Mouse (Mus musculus): ENCODE measurements around the gene Trim14. TPM values are rescaled to one million over a fixed set of nuclear protein-coding genes. Genes with fewer than 3 reads are reported as not detected.

The Trim14 gene
- polyA plus RNA-seq, 1 experiment from 2014 or later, result 4.5 TPM

DNA sequence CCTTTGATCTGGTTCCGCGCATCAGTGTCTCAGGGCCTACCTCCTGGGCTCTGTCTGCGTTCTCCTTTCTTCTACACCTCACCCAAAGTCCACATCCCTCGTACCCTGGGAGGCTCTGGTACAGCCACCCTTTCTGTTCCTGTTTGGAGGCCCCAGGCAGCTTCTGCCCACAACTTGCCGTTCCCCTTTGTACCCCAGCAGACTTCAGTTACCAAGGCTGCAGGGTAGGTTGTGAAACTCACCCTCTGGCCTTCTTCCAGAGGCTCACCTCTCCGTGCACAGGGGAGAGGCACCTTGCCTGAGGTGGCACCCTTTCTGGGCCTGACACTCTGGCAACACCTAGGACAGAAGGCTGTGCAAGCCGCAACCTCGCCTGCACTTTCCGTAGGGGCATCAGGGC lies 19.8 kb upstream of the Trim14 start:
- 51% methylated on average over 9 of the region's 9 CpGs for WGBS
- Histone ChIP-seq H3K27ac (replicated peaks) (peak overlapping the region; percentile 84), H3K9me3 (ENCODE audit: control insufficient read depth, low read length) (no peaks in the 10 kb centered on the region), H3K4me1 (replicated peaks; ENCODE audit: control insufficient read depth, insufficient read depth) (0 out of 2 replicates have a peak, but pooled peaks cover 2% of the 10 kb centered on the region), H3K27me3 (ENCODE audit: control insufficient read depth, insufficient read depth, low read length) (no peaks in the 10 kb centered on the region), H3K4me3 (ENCODE audit: low read depth, low read length) (no peak overlapping the region), H3K9ac (ENCODE audit: low read length) (no peak overlapping the region), H3K36me3 (ENCODE audit: control insufficient read depth, insufficient read depth, low read length) (no peaks in the 10 kb centered on the region), H3K4me2 (replicated peaks; ENCODE audit: low read depth) (no peak overlapping the region)
- ATAC-seq (ENCODE audit: low FRiP score, low TSS enrichment) (peak; percentile 54), DNase-seq (ENCODE audit: low spot score) (peak; percentile 81)
- TF ChIP-seq EP300 (optimal IDR thresholded peaks at IDR 0.05) (no peak), CTCF (IDR thresholded peaks at IDR 0.05; ENCODE audit: low read depth) (no peak)

- H3K27me3 ChIP-seq (ENCODE audit: control insufficient read depth, insufficient read depth, low read length), result no peaks in the 10 kb centered on the region
- DNase-seq (ENCODE audit: low spot score) (no peak), ATAC-seq (ENCODE audit: low FRiP score, low TSS enrichment) (peak; percentile 13)
- no peak overlapping the region for H3K4me3 ChIP-seq (ENCODE audit: low read depth, low read length)
- 61% methylated on average over 10 of the region's 10 CpGs for WGBS
- H3K4me1 ChIP-seq (replicated peaks; ENCODE audit: control insufficient read depth, insufficient read depth), result 0 out of 2 replicates have a peak, but pooled peaks cover 2% of the 10 kb centered on the region
- no peak overlapping the region for H3K4me2 ChIP-seq (replicated peaks; ENCODE audit: low read depth)
- H3K9ac ChIP-seq (ENCODE audit: low read length), result peak overlapping the region; percentile 23; the same call in 1 of the 2 replicates
- no peak for TF ChIP-seq CTCF (IDR thresholded peaks at IDR 0.05; ENCODE audit: low read depth)
- TF ChIP-seq EP300 (optimal IDR thresholded peaks at IDR 0.05), result no peak
- peak overlapping the region; percentile 80 for H3K27ac ChIP-seq (replicated peaks)
- no peaks in the 10 kb centered on the region for H3K36me3 ChIP-seq (ENCODE audit: control insufficient read depth, insufficient read depth, low read length)
- no peaks in the 10 kb centered on the region for H3K9me3 ChIP-seq (ENCODE audit: control insufficient read depth, low read length)
These were observed 18.5 kb upstream of the Trim14 start for GRCm38 (mm10) chr4:46554295-46555069.

- Histone ChIP-seq H3K27me3 (ENCODE audit: control insufficient read depth, insufficient read depth, low read length) (no peaks in the 10 kb centered on the region), H3K9ac (ENCODE audit: low read length) (no peak overlapping the region), H3K27ac (replicated peaks) (peak overlapping the region; percentile 80), H3K4me1 (replicated peaks; ENCODE audit: control insufficient read depth, insufficient read depth) (0 out of 2 replicates have a peak, but pooled peaks cover 2% of the 10 kb centered on the region), H3K4me2 (replicated peaks; ENCODE audit: low read depth) (no peak overlapping the region), H3K36me3 (ENCODE audit: control insufficient read depth, insufficient read depth, low read length) (no peaks in the 10 kb centered on the region), H3K9me3 (ENCODE audit: control insufficient read depth, low read length) (no peaks in the 10 kb centered on the region), H3K4me3 (ENCODE audit: low read depth, low read length) (no peak overlapping the region)
- ATAC-seq (ENCODE audit: low FRiP score, low TSS enrichment), result peak; percentile 77
- DNase-seq (ENCODE audit: low spot score), result peak; percentile 93
- no peak for TF ChIP-seq CTCF (IDR thresholded peaks at IDR 0.05; ENCODE audit: low read depth)
- TF ChIP-seq EP300 (optimal IDR thresholded peaks at IDR 0.05), result no peak
- 25% methylated on average over 1 of the region's 1 CpGs for WGBS
These were observed 17.9 kb upstream of the Trim14 start for GRCm38 (mm10) chr4:46553864-46554263.

GRCm38 (mm10) chr4:46550406-46550805 lies 14.5 kb upstream of the Trim14 start:
- Histone ChIP-seq H3K9me3 (ENCODE audit: control insufficient read depth, low read length) (no peaks in the 10 kb centered on the region), H3K27me3 (ENCODE audit: control insufficient read depth, insufficient read depth, low read length) (no peaks in the 10 kb centered on the region), H3K36me3 (ENCODE audit: control insufficient read depth, insufficient read depth, low read length) (no peaks in the 10 kb centered on the region), H3K4me3 (ENCODE audit: low read depth, low read length) (no peak overlapping the region), H3K4me1 (replicated peaks; ENCODE audit: control insufficient read depth, insufficient read depth) (0 out of 2 replicates have a peak, but pooled peaks cover 2% of the 10 kb centered on the region), H3K27ac (replicated peaks) (no peak overlapping the region), H3K9ac (ENCODE audit: low read length) (no peak overlapping the region), H3K4me2 (replicated peaks; ENCODE audit: low read depth) (no peak overlapping the region)
- WGBS, result 61% methylated on average over 8 of the region's 8 CpGs
- ATAC-seq (ENCODE audit: low FRiP score, low TSS enrichment), result no peak
- no peak for TF ChIP-seq CTCF (IDR thresholded peaks at IDR 0.05; ENCODE audit: low read depth)
- TF ChIP-seq EP300 (optimal IDR thresholded peaks at IDR 0.05), result no peak
- DNase-seq (ENCODE audit: low spot score), result no peak

DNA sequence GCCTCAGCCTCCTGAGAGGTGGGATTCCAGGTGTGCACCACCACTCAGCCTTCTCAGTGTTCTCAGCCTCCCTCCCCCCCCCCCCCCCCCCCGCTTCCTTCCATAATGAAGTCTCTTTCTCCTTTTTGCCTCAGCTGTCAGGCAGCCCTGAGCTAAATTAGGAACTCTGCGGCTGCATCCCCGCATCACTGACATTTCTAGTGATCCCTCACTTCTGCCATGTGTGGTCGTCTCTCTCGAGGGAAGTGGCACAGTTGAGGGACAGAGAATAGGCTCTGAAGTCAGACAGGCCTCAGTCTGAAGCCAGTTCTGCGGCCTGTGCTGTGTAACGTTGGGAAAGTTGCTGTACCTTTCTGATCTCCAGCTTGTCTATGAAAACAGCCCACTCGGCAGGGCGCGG lies 14.0 kb upstream of the Trim14 start:
- WGBS, result 78% methylated on average over 9 of the region's 10 CpGs
- no peak for ATAC-seq (ENCODE audit: low FRiP score, low TSS enrichment)
- Histone ChIP-seq H3K4me1 (replicated peaks; ENCODE audit: control insufficient read depth, insufficient read depth) (0 out of 2 replicates have a peak, but pooled peaks cover 2% of the 10 kb centered on the region), H3K9me3 (ENCODE audit: control insufficient read depth, low read length) (no peaks in the 10 kb centered on the region), H3K36me3 (ENCODE audit: control insufficient read depth, insufficient read depth, low read length) (no peaks in the 10 kb centered on the region), H3K4me3 (ENCODE audit: low read depth, low read length) (no peak overlapping the region), H3K27ac (replicated peaks) (no peak overlapping the region), H3K27me3 (ENCODE audit: control insufficient read depth, insufficient read depth, low read length) (no peaks in the 10 kb centered on the region), H3K4me2 (replicated peaks; ENCODE audit: low read depth) (no peak overlapping the region), H3K9ac (ENCODE audit: low read length) (no peak overlapping the region)
- no peak for TF ChIP-seq CTCF (IDR thresholded peaks at IDR 0.05; ENCODE audit: low read depth)
- TF ChIP-seq EP300 (optimal IDR thresholded peaks at IDR 0.05), result no peak
- no peak for DNase-seq (ENCODE audit: low spot score)

DNA sequence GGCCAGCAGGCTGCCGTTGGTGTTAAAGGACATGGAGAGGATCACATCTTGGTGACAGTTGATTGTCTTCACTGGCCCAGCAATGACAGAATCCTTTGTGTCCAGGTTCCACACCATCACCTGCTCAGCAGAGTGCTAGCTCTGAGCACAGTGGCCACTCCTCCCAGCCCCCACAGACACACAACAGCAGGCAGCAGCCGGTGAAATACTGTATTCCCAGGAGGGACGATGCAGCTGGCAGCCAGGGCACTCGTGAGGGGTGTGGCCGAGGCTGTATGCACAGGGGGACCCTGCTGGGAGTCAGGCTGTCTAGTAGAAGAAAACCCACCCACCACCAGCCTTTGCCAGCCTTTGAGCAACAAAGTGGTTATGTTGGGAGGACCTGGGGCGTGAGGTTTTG lies 10.8 kb upstream of the Trim14 start:
- TF ChIP-seq EP300 (optimal IDR thresholded peaks at IDR 0.05) (no peak), CTCF (IDR thresholded peaks at IDR 0.05; ENCODE audit: low read depth) (no peak)

More for the DNA sequence above, 10.8 kb upstream of the Trim14 start:
- ATAC-seq (ENCODE audit: low FRiP score, low TSS enrichment), result no peak
- Histone ChIP-seq H3K4me2 (replicated peaks; ENCODE audit: low read depth) (no peak overlapping the region), H3K27ac (replicated peaks) (no peak overlapping the region), H3K27me3 (ENCODE audit: control insufficient read depth, insufficient read depth, low read length) (no peaks in the 10 kb centered on the region), H3K9me3 (ENCODE audit: control insufficient read depth, low read length) (no peaks in the 10 kb centered on the region), H3K36me3 (ENCODE audit: control insufficient read depth, insufficient read depth, low read length) (no peaks in the 10 kb centered on the region), H3K4me1 (replicated peaks; ENCODE audit: control insufficient read depth, insufficient read depth) (no peaks in the 10 kb centered on the region), H3K4me3 (ENCODE audit: low read depth, low read length) (no peak overlapping the region), H3K9ac (ENCODE audit: low read length) (no peak overlapping the region)
- no peak for DNase-seq (ENCODE audit: low spot score)
- 41% methylated on average over 6 of the region's 6 CpGs for WGBS
